Mouse (Mus musculus) cerebellum, adult 2 months (tissue): ENCODE results near the gene Prelid1. TPM values are rescaled to one million over a fixed set of nuclear protein-coding genes. Genes with fewer than 3 reads are reported as not detected.

Experiments used
- DNase-seq, 2 experiments: peaks; one replicate each; pipeline ENCODE4 v3.0.0; 2021
- H3K27ac ChIP-seq: fragments of 200-500 bp; 2 replicates; pipeline ENCODE4 v1.5.1; 2012; ENCODE audit warnings: low read length, control low read depth, inconsistent platforms; ENCODE audit not compliant: insufficient read depth
- H3K27me3 ChIP-seq: fragments of 200-500 bp; 2 replicates; pipeline ENCODE4 v1.6.1; 2012; ENCODE audit warnings: inconsistent platforms, mild to moderate bottlenecking, low read length, moderate library complexity; ENCODE audit not compliant: control insufficient read depth, insufficient read depth
- H3K4me1 ChIP-seq: fragments of 200-500 bp; 2 replicates; pipeline ENCODE4 v1.6.1; 2011; ENCODE audit warnings: low read length; ENCODE audit not compliant: control insufficient read depth, insufficient read depth
- H3K4me3 ChIP-seq: fragments of 200-500 bp; replicated peaks from 2 replicates; pipeline ENCODE3; 2011; ENCODE audit warnings: mild to moderate bottlenecking, low read depth, low read length, control low read depth; ENCODE audit not compliant: insufficient read depth
- CTCF ChIP-seq: fragments of 200-500 bp; IDR thresholded peaks from 2 replicates; pipeline ENCODE4 v1.5.1; 2011; ENCODE audit warnings: low read depth, mild to moderate bottlenecking, control low read depth, low read length, moderate library complexity, borderline replicate concordance; ENCODE audit not compliant: insufficient read depth
- POLR2A ChIP-seq: fragments of 200-500 bp; IDR thresholded peaks from 2 replicates; pipeline ENCODE4 v1.6.1; 2011; ENCODE audit warnings: low read length, control low read depth, borderline replicate concordance; ENCODE audit not compliant: insufficient read depth
- WGBS: fragments of 180-500 bp; shearing (Covaris S2); methylation state at CpG from one replicate; pipeline ENCODE4 v1.1.7; 2018; 5-methylcytosine and 5-hydroxymethylcytosine counted together
- polyA plus RNA-seq: library from polyadenylated mRNA; depleted of rRNA; stranded (reverse); fragments of >200 nt; gene quantifications from 2 replicates; pipeline ENCODE4 v1.2.3, GENCODE M21; 2012

Gene Prelid1
- polyA plus RNA-seq, 1 experiment = 191 TPM

GRCm38 (mm10) chr13:55328171-55328570, 7.9 kb downstream of the Prelid1 start:
- 73% methylated on average over 6 of the region's 6 CpGs for WGBS
- H3K4me3 ChIP-seq = no peak overlapping the region

GRCm38 (mm10) chr13:55328641-55329040, 8.3 kb downstream of the Prelid1 start:
- DNase-seq = no peak
- WGBS = 60% methylated on average over 4 of the region's 4 CpGs
- TF ChIP-seq POLR2A (no peak), CTCF (no peak)
- Histone ChIP-seq H3K4me1 (peaks cover 8% of the 10 kb centered on the region), H3K27ac (no peak overlapping the region), H3K4me3 (no peak overlapping the region), H3K27me3 (no peaks in the 10 kb centered on the region)

More at GRCm38 (mm10) chr13:55328171-55328570, 7.9 kb downstream of the Prelid1 start:
- H3K27ac ChIP-seq = no peak overlapping the region
- peaks cover 8% of the 10 kb centered on the region for H3K4me1 ChIP-seq
- DNase-seq = peak in 1 of 2 experiments; percentile 12
- no peaks in the 10 kb centered on the region for H3K27me3 ChIP-seq
- TF ChIP-seq CTCF = no peak
- TF ChIP-seq POLR2A = no peak

- DNase-seq = peak in 1 of 2 experiments; percentile 49
- TF ChIP-seq POLR2A (no peak), CTCF (no peak)
- H3K4me1 ChIP-seq = peaks cover 8% of the 10 kb centered on the region
- no peaks in the 10 kb centered on the region for H3K27me3 ChIP-seq
- peak overlapping the region; percentile 31 for H3K4me3 ChIP-seq
- H3K27ac ChIP-seq = no peak overlapping the region
- under 1% methylated on average over 29 of the region's 29 CpGs for WGBS
These were observed 8.9 kb downstream of the Prelid1 start for GRCm38 (mm10) chr13:55329109-55329682.

DNA sequence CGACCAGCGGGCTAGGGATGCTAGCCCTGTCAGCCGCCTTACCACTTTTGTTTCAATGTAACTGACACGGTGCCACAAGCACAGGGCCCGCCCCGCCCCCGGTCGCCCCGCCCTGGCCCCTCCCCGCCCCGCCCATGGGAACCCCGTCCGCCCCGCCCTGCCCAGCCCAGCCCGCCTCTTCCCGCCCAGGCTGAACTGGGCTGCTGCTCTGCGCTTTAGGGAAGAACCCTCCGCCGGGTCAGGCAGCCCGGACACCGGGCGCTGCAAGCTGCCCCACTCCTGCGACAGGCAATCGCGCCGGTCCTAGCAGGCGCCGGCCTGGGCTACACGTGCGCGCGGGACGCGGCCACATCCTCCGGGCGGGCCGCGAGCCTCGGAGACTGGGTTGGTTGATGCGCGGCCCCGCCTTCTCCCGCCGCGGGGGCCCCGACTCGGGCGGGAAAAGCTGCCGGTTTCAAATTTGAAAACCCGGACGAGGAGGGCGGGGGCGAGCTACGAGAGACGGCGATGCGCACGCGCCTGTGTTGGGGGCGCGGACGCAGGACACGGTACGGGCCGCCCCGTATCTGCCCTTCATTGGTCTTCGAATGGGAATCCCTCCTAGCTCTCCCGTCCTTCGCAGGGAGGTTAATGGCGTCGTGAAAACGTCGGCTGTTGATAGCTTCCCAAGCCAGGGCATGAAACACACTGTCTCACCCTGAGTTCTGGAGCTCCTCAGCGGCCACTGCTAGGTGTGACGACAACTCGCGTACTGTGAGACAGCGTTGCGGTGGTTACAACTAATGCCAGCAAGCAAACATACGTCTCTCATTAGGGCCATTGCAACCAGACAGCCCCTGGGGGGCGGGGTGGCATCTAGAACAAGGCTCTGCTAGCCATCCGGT, 9.6 kb downstream of the Prelid1 start, which contains the start of gene Mxd3:
TSS of gene Mxd3 (minus strand) at position 141 of the 884 bp plus-strand sequence.
- under 1% methylated on average over 79 of the region's 82 CpGs for WGBS
- DNase-seq = peak; percentile 69 to 79
- Histone ChIP-seq H3K27ac (no peak within 1 kb of the TSS), H3K27me3 (no peaks in the 10 kb centered on the region), H3K4me1 (peaks cover 8% of the 10 kb centered on the region), H3K4me3 (peak within 1 kb of the TSS; percentile 67)
- no peak for TF ChIP-seq POLR2A
- TF ChIP-seq CTCF = 0 out of 2 replicates have a peak, but pooled peaks have one; percentile 27

GRCm38 (mm10) chr13:55330567-55331400, 10.5 kb downstream of the Prelid1 start:
- no peaks in the 10 kb centered on the region for H3K27me3 ChIP-seq
- 36% methylated on average over 14 of the region's 14 CpGs for WGBS
- no peak overlapping the region for H3K27ac ChIP-seq
- peaks cover 8% of the 10 kb centered on the region for H3K4me1 ChIP-seq
- peak overlapping the region; percentile 67 for H3K4me3 ChIP-seq
- DNase-seq = no peak
- TF ChIP-seq CTCF (no peak; the same call in 1 of the 2 replicates), POLR2A (no peak)

GRCm38 (mm10) chr13:55332331-55332730, 12.0 kb downstream of the Prelid1 start:
- DNase-seq = no peak
- no peak overlapping the region for H3K4me3 ChIP-seq
- 84% methylated on average over 3 of the region's 3 CpGs for WGBS
- H3K27me3 ChIP-seq = no peaks in the 10 kb centered on the region
- TF ChIP-seq POLR2A = no peak
- no peak for TF ChIP-seq CTCF
- no peak overlapping the region for H3K27ac ChIP-seq
- H3K4me1 ChIP-seq = peaks cover 4% of the 10 kb centered on the region

DNA sequence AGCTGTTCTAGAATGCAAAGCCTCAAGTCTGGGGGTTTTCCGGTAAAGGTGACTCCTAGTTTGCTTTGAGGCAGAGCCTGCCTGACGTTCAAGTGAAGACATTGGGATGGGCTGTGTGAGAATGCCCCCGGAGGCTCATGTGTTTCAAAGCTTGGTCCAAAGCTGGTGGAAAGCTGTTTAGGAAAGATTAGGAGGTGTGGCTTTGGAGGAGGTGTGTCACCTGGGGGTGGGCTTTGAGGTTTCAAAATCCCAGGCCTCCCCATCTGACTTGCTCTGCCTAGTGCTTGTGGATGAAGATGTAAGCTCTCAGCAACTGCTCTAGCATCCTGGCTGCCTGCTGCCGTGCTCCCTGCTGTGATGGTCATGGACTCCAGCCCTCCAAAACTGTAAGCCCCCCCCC, 15.4 kb downstream of the Prelid1 start:
- H3K27ac ChIP-seq = no peak overlapping the region
- TF ChIP-seq CTCF (no peak), POLR2A (no peak)
- DNase-seq = no peak
- no peaks in the 10 kb centered on the region for H3K27me3 ChIP-seq
- H3K4me1 ChIP-seq = peaks cover 3% of the 10 kb centered on the region; the same call in 1 of the 2 replicates
- H3K4me3 ChIP-seq = no peak overlapping the region
- 89% methylated on average over 4 of the region's 4 CpGs for WGBS
